Mouse (Mus musculus) thymus, adult 2 months (tissue): ENCODE results near the gene Esrrb. TPM values are rescaled to one million over a fixed set of nuclear protein-coding genes. Genes with fewer than 3 reads are reported as not detected.

Experiments used
- DNase-seq: peaks from one replicate; pipeline ENCODE4 v3.0.0; 2021
- H3K27ac ChIP-seq: fragments of 200-500 bp; 2 replicates; pipeline ENCODE4 v1.5.1; 2012; ENCODE audit warnings: low read length, control low read depth; ENCODE audit not compliant: control insufficient read depth, insufficient read depth
- H3K27me3 ChIP-seq: fragments of 200-500 bp; 2 replicates; pipeline ENCODE4 v1.6.1; 2012; ENCODE audit warnings: mild to moderate bottlenecking, low read length, moderate library complexity, mixed read lengths; ENCODE audit not compliant: control insufficient read depth, insufficient read depth
- H3K36me3 ChIP-seq: fragments of 200-500 bp; 2 replicates; pipeline ENCODE4 v1.6.1; 2012; ENCODE audit warnings: mild to moderate bottlenecking, low read length, moderate library complexity; ENCODE audit not compliant: control insufficient read depth, insufficient read depth
- H3K4me1 ChIP-seq: fragments of 200-500 bp; replicated peaks from 2 replicates; pipeline ENCODE4 v1.6.1; 2012; ENCODE audit warnings: low read length; ENCODE audit not compliant: control insufficient read depth, insufficient read depth
- H3K4me3 ChIP-seq: fragments of 200-500 bp; 2 replicates; pipeline ENCODE4 v1.5.1; 2012; ENCODE audit warnings: mild to moderate bottlenecking, low read length, control low read depth, moderate library complexity; ENCODE audit not compliant: control insufficient read depth, insufficient read depth
- CTCF ChIP-seq: fragments of 200-500 bp; IDR thresholded peaks from 2 replicates; pipeline ENCODE4 v1.5.1; 2012; ENCODE audit warnings: mild to moderate bottlenecking, control low read depth, low read length, moderate library complexity, borderline replicate concordance; ENCODE audit not compliant: control insufficient read depth, poor library complexity, insufficient read depth; ENCODE audit errors: extremely low read depth
- POLR2A ChIP-seq: fragments of 200-500 bp; IDR thresholded peaks from 2 replicates; pipeline ENCODE4 v1.6.1; 2012; ENCODE audit warnings: mild to moderate bottlenecking, low read length, control low read depth, moderate library complexity; ENCODE audit not compliant: control insufficient read depth, poor library complexity, insufficient read depth; ENCODE audit errors: extremely low read depth
- WGBS: fragments of 180-500 bp; shearing (Covaris S2); methylation state at CpG from one replicate; pipeline ENCODE4 v1.1.7; 2018; 5-methylcytosine and 5-hydroxymethylcytosine counted together
- polyA plus RNA-seq: library from polyadenylated mRNA; depleted of rRNA; stranded (reverse); fragments of >200 nt; gene quantifications from 2 replicates; pipeline ENCODE4 v1.2.3, GENCODE M21; 2012

Esrrb gene
- polyA plus RNA-seq, 1 experiment: 0.55 TPM

GRCm38 (mm10) chr12:86509295-86510279 lies 148.7 kb downstream of the Esrrb start:
- no peak for DNase-seq
- H3K27ac ChIP-seq: no peak overlapping the region
- no peaks in the 10 kb centered on the region for H3K36me3 ChIP-seq
- H3K4me3 ChIP-seq: no peak overlapping the region
- no peaks in the 10 kb centered on the region for H3K27me3 ChIP-seq
- WGBS: 66% methylated on average over 13 of the region's 13 CpGs
- TF ChIP-seq POLR2A (no peak), CTCF (no peak)
- H3K4me1 ChIP-seq: no peaks in the 10 kb centered on the region

- DNase-seq: no peak
- no peak overlapping the region for H3K27ac ChIP-seq
- no peaks in the 10 kb centered on the region for H3K36me3 ChIP-seq
- TF ChIP-seq CTCF: no peak
- no peak for TF ChIP-seq POLR2A
- no peak overlapping the region for H3K4me3 ChIP-seq
- no peaks in the 10 kb centered on the region for H3K4me1 ChIP-seq
- H3K27me3 ChIP-seq: no peaks in the 10 kb centered on the region
- 91% methylated on average over 3 of the region's 3 CpGs for WGBS
Measured at GRCm38 (mm10) chr12:86512335-86512734, 151.4 kb downstream of the Esrrb start.

DNA sequence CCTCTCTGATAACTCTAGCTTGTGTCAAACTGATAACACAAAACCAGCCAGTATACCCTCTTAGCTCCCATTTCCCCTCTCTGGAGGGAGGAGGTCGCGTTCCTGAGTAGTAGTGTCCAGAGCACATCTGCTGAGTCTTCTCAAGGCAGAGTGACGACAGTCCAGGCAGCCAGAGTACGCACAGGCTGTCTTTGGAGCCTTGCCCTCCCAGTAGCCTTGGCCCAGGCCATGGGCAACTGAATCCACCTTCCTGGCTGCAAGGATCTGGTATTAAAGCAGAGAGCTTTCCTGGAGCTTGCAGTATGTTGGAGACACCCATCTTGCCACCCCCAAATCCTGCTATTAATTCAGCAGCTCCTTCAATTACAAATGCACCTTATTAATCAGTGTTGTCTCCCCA lies 152.7 kb downstream of the Esrrb start:
- Histone ChIP-seq H3K27me3 (no peaks in the 10 kb centered on the region), H3K4me3 (no peak overlapping the region), H3K27ac (no peak overlapping the region), H3K4me1 (no peaks in the 10 kb centered on the region), H3K36me3 (no peaks in the 10 kb centered on the region)
- 63% methylated on average over 4 of the region's 4 CpGs for WGBS
- no peak for TF ChIP-seq POLR2A
- no peak for TF ChIP-seq CTCF
- no peak for DNase-seq

- no peaks in the 10 kb centered on the region for H3K4me1 ChIP-seq
- no peak for DNase-seq
- H3K27ac ChIP-seq: no peak overlapping the region
- TF ChIP-seq CTCF (no peak), POLR2A (no peak)
- no peak overlapping the region for H3K4me3 ChIP-seq
- 79% methylated on average over 5 of the region's 5 CpGs for WGBS
- H3K27me3 ChIP-seq: no peaks in the 10 kb centered on the region
- no peaks in the 10 kb centered on the region for H3K36me3 ChIP-seq
Measured at GRCm38 (mm10) chr12:86516602-86517001, 155.7 kb downstream of the Esrrb start.

DNA sequence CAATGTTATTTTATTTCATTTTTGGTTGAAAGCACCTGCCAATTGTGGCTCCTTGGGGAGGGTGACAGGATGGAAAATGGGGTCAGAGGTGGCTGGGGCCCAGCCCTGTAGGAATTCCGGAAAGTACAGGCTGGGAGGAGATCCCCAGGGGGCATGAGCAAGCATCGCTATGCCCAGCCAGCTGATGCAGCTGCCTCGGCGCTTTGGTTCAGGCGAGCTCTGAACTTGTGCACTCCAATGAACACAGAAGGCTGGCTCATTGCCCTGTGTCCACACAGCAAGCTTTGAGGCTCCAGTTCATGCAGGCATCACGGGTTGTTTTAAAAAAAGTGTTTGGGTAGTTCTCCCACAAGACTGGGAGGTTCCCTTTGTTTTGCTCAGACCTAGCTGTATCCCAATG lies 156.8 kb downstream of the Esrrb start:
- WGBS: 86% methylated on average over 6 of the region's 6 CpGs
- H3K4me1 ChIP-seq: no peaks in the 10 kb centered on the region
- no peak overlapping the region for H3K4me3 ChIP-seq
- no peaks in the 10 kb centered on the region for H3K27me3 ChIP-seq
- DNase-seq: no peak
- TF ChIP-seq CTCF (no peak), POLR2A (no peak)
- H3K27ac ChIP-seq: no peak overlapping the region
- H3K36me3 ChIP-seq: no peaks in the 10 kb centered on the region

GRCm38 (mm10) chr12:86518746-86519145 lies 157.8 kb downstream of the Esrrb start:
- no peaks in the 10 kb centered on the region for H3K36me3 ChIP-seq
- no peak for DNase-seq
- no peaks in the 10 kb centered on the region for H3K4me1 ChIP-seq
- WGBS: 22% methylated on average over 18 of the region's 18 CpGs
- TF ChIP-seq CTCF (no peak), POLR2A (no peak)
- no peak overlapping the region for H3K4me3 ChIP-seq
- no peaks in the 10 kb centered on the region for H3K27me3 ChIP-seq
- H3K27ac ChIP-seq: no peak overlapping the region

DNA sequence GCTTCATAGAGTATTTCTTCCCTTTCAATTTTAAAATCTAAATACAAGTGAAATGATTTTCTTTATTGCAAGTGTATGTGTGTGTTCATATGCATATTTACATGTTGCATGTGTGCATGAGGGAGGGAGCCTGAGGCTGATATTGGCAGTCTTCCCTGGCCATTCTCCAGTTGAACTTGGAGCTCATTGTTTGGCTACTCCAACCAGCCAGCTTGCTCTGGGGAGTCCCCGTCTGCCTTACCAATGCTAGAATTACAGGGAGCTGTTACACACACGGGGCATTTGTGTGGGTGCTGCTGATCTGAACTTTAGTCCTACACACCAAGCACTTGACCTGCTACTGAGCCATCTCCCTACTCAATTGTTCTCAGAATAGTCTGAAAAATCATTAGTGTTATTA lies 173.4 kb downstream of the Esrrb start:
- no peak for DNase-seq
- H3K27me3 ChIP-seq: no peaks in the 10 kb centered on the region
- TF ChIP-seq POLR2A (no peak), CTCF (no peak)

More for the DNA sequence above, 173.4 kb downstream of the Esrrb start:
- Histone ChIP-seq H3K4me3 (no peak overlapping the region), H3K27ac (no peak overlapping the region), H3K36me3 (no peaks in the 10 kb centered on the region), H3K4me1 (no peaks in the 10 kb centered on the region)
- WGBS: 75% methylated on average over 2 of the region's 2 CpGs
